Mouse (Mus musculus): ENCODE measurements at regions not wholly inside any gene's neighbourhood (a gene's known extent, or its start where the extent isn't known, plus 50 kb on each side); places are given as distances from the start of the nearest gene placed in this dataset.

- Histone ChIP-seq H3K27me3 (replicated peaks; ENCODE audit: control insufficient read depth, insufficient read depth, low read length) (no peaks in the 10 kb centered on the region), H3K9me3 (ENCODE audit: control insufficient read depth, low read length) (no peaks in the 10 kb centered on the region), H3K4me1 (replicated peaks; ENCODE audit: control insufficient read depth, insufficient read depth, low read length) (no peaks in the 10 kb centered on the region), H3K4me2 (ENCODE audit: low read length) (no peak overlapping the region), H3K4me3 (replicated peaks; ENCODE audit: low read length) (no peak overlapping the region), H3K9ac (replicated peaks; ENCODE audit: low read depth, low read length) (no peak overlapping the region), H3K27ac (ENCODE audit: low read length) (no peak overlapping the region), H3K36me3 (ENCODE audit: control insufficient read depth, insufficient read depth) (no peaks in the 10 kb centered on the region)
- WGBS = 91% methylated on average over 7 of the region's 7 CpGs
- no peak for ATAC-seq
Observed at GRCm38 (mm10) chr11:111155023-111155422, 89.1 kb downstream of the Kcnj2 start.

GRCm38 (mm10) chr11:111155747-111156146 is 89.8 kb downstream of the Kcnj2 start:
- Histone ChIP-seq H3K27me3 (replicated peaks; ENCODE audit: control insufficient read depth, insufficient read depth, low read length) (no peaks in the 10 kb centered on the region), H3K4me1 (replicated peaks; ENCODE audit: control insufficient read depth, insufficient read depth, low read length) (no peaks in the 10 kb centered on the region), H3K27ac (ENCODE audit: low read length) (no peak overlapping the region), H3K9me3 (ENCODE audit: control insufficient read depth, low read length) (no peaks in the 10 kb centered on the region), H3K4me2 (ENCODE audit: low read length) (no peak overlapping the region), H3K36me3 (ENCODE audit: control insufficient read depth, insufficient read depth) (no peaks in the 10 kb centered on the region), H3K9ac (replicated peaks; ENCODE audit: low read depth, low read length) (no peak overlapping the region), H3K4me3 (replicated peaks; ENCODE audit: low read length) (no peak overlapping the region)
- no peak for ATAC-seq
- 97% methylated on average over 7 of the region's 7 CpGs for WGBS

GRCm38 (mm10) chr11:111159299-111159698 is 93.3 kb downstream of the Kcnj2 start:
- Histone ChIP-seq H3K9me3 (ENCODE audit: control insufficient read depth, low read length) (no peaks in the 10 kb centered on the region), H3K36me3 (ENCODE audit: control insufficient read depth, insufficient read depth) (no peaks in the 10 kb centered on the region), H3K27ac (ENCODE audit: low read length) (no peak overlapping the region), H3K9ac (replicated peaks; ENCODE audit: low read depth, low read length) (no peak overlapping the region), H3K4me2 (ENCODE audit: low read length) (no peak overlapping the region), H3K4me1 (replicated peaks; ENCODE audit: control insufficient read depth, insufficient read depth, low read length) (no peaks in the 10 kb centered on the region), H3K4me3 (replicated peaks; ENCODE audit: low read length) (no peak overlapping the region), H3K27me3 (replicated peaks; ENCODE audit: control insufficient read depth, insufficient read depth, low read length) (no peaks in the 10 kb centered on the region)
- 85% methylated on average over 2 of the region's 2 CpGs for WGBS
- ATAC-seq = no peak

GRCm38 (mm10) chr11:111164907-111165306 is 98.9 kb downstream of the Kcnj2 start:
- Histone ChIP-seq H3K4me2 (ENCODE audit: low read length) (no peak overlapping the region), H3K4me1 (replicated peaks; ENCODE audit: control insufficient read depth, insufficient read depth, low read length) (no peaks in the 10 kb centered on the region), H3K9me3 (ENCODE audit: control insufficient read depth, low read length) (no peaks in the 10 kb centered on the region), H3K27ac (ENCODE audit: low read length) (no peak overlapping the region), H3K27me3 (replicated peaks; ENCODE audit: control insufficient read depth, insufficient read depth, low read length) (no peaks in the 10 kb centered on the region), H3K36me3 (ENCODE audit: control insufficient read depth, insufficient read depth) (no peaks in the 10 kb centered on the region), H3K9ac (replicated peaks; ENCODE audit: low read depth, low read length) (no peak overlapping the region), H3K4me3 (replicated peaks; ENCODE audit: low read length) (no peak overlapping the region)
- ATAC-seq = no peak

GRCm38 (mm10) chr11:111170174-111170800 is 104.3 kb downstream of the Kcnj2 start:
- 91% methylated on average over 5 of the region's 5 CpGs for WGBS
- no peaks in the 10 kb centered on the region for H3K36me3 ChIP-seq (ENCODE audit: control insufficient read depth, insufficient read depth)
- H3K4me2 ChIP-seq (ENCODE audit: low read length) = no peak overlapping the region
- no peaks in the 10 kb centered on the region for H3K4me1 ChIP-seq (replicated peaks; ENCODE audit: control insufficient read depth, insufficient read depth, low read length)
- H3K9ac ChIP-seq (replicated peaks; ENCODE audit: low read depth, low read length) = no peak overlapping the region
- no peak overlapping the region for H3K4me3 ChIP-seq (replicated peaks; ENCODE audit: low read length)
- H3K27ac ChIP-seq (ENCODE audit: low read length) = no peak overlapping the region
- ATAC-seq = no peak
- no peaks in the 10 kb centered on the region for H3K27me3 ChIP-seq (replicated peaks; ENCODE audit: control insufficient read depth, insufficient read depth, low read length)
- no peaks in the 10 kb centered on the region for H3K9me3 ChIP-seq (ENCODE audit: control insufficient read depth, low read length)

GRCm38 (mm10) chr11:111173525-111173924 is 107.6 kb downstream of the Kcnj2 start:
- Histone ChIP-seq H3K9me3 (ENCODE audit: control insufficient read depth, low read length) (no peaks in the 10 kb centered on the region), H3K4me1 (replicated peaks; ENCODE audit: control insufficient read depth, insufficient read depth, low read length) (no peaks in the 10 kb centered on the region), H3K27ac (ENCODE audit: low read length) (no peak overlapping the region), H3K36me3 (ENCODE audit: control insufficient read depth, insufficient read depth) (no peaks in the 10 kb centered on the region), H3K4me2 (ENCODE audit: low read length) (no peak overlapping the region), H3K27me3 (replicated peaks; ENCODE audit: control insufficient read depth, insufficient read depth, low read length) (no peaks in the 10 kb centered on the region), H3K9ac (replicated peaks; ENCODE audit: low read depth, low read length) (no peak overlapping the region), H3K4me3 (replicated peaks; ENCODE audit: low read length) (no peak overlapping the region)
- no peak for ATAC-seq
- WGBS = 84% methylated on average over 4 of the region's 4 CpGs

- no peak for ATAC-seq
Observed at GRCm38 (mm10) chr11:111175566-111175965, 109.6 kb downstream of the Kcnj2 start.

GRCm38 (mm10) chr11:111177516-111177915 is 111.6 kb downstream of the Kcnj2 start:
- no peak for ATAC-seq
- no peaks in the 10 kb centered on the region for H3K36me3 ChIP-seq (ENCODE audit: control insufficient read depth, insufficient read depth)
- no peaks in the 10 kb centered on the region for H3K4me1 ChIP-seq (replicated peaks; ENCODE audit: control insufficient read depth, insufficient read depth, low read length)
- no peaks in the 10 kb centered on the region for H3K9me3 ChIP-seq (ENCODE audit: control insufficient read depth, low read length)
- H3K27me3 ChIP-seq (replicated peaks; ENCODE audit: control insufficient read depth, insufficient read depth, low read length) = no peaks in the 10 kb centered on the region
- no peak overlapping the region for H3K27ac ChIP-seq (ENCODE audit: low read length)
- 79% methylated on average over 4 of the region's 4 CpGs for WGBS
- H3K9ac ChIP-seq (replicated peaks; ENCODE audit: low read depth, low read length) = no peak overlapping the region
- no peak overlapping the region for H3K4me3 ChIP-seq (replicated peaks; ENCODE audit: low read length)
- H3K4me2 ChIP-seq (ENCODE audit: low read length) = no peak overlapping the region

More at GRCm38 (mm10) chr11:111175566-111175965, 109.6 kb downstream of the Kcnj2 start:
- H3K4me1 ChIP-seq (replicated peaks; ENCODE audit: control insufficient read depth, insufficient read depth, low read length) = no peaks in the 10 kb centered on the region
- H3K36me3 ChIP-seq (ENCODE audit: control insufficient read depth, insufficient read depth) = no peaks in the 10 kb centered on the region
- H3K27me3 ChIP-seq (replicated peaks; ENCODE audit: control insufficient read depth, insufficient read depth, low read length) = no peaks in the 10 kb centered on the region
- H3K4me2 ChIP-seq (ENCODE audit: low read length) = no peak overlapping the region
- H3K9ac ChIP-seq (replicated peaks; ENCODE audit: low read depth, low read length) = no peak overlapping the region
- 67% methylated on average over 3 of the region's 3 CpGs for WGBS
- H3K27ac ChIP-seq (ENCODE audit: low read length) = no peak overlapping the region
- H3K9me3 ChIP-seq (ENCODE audit: control insufficient read depth, low read length) = no peaks in the 10 kb centered on the region
- no peak overlapping the region for H3K4me3 ChIP-seq (replicated peaks; ENCODE audit: low read length)

- Histone ChIP-seq H3K27ac (ENCODE audit: low read length) (no peak overlapping the region), H3K27me3 (replicated peaks; ENCODE audit: control insufficient read depth, insufficient read depth, low read length) (no peaks in the 10 kb centered on the region), H3K9ac (replicated peaks; ENCODE audit: low read depth, low read length) (no peak overlapping the region), H3K4me2 (ENCODE audit: low read length) (no peak overlapping the region), H3K4me3 (replicated peaks; ENCODE audit: low read length) (no peak overlapping the region), H3K4me1 (replicated peaks; ENCODE audit: control insufficient read depth, insufficient read depth, low read length) (no peaks in the 10 kb centered on the region), H3K36me3 (ENCODE audit: control insufficient read depth, insufficient read depth) (no peaks in the 10 kb centered on the region), H3K9me3 (ENCODE audit: control insufficient read depth, low read length) (no peaks in the 10 kb centered on the region)
- no peak for ATAC-seq
- 66% methylated on average over 4 of the region's 4 CpGs for WGBS
Observed at GRCm38 (mm10) chr11:111197422-111197821, 131.5 kb downstream of the Kcnj2 start.

- 70% methylated on average over 2 of the region's 2 CpGs for WGBS
Observed at GRCm38 (mm10) chr11:111200512-111200911, 134.5 kb downstream of the Kcnj2 start.

More at GRCm38 (mm10) chr11:111200512-111200911, 134.5 kb downstream of the Kcnj2 start:
- Histone ChIP-seq H3K9ac (replicated peaks; ENCODE audit: low read depth, low read length) (no peak overlapping the region), H3K4me3 (replicated peaks; ENCODE audit: low read length) (no peak overlapping the region), H3K4me2 (ENCODE audit: low read length) (no peak overlapping the region), H3K4me1 (replicated peaks; ENCODE audit: control insufficient read depth, insufficient read depth, low read length) (no peaks in the 10 kb centered on the region), H3K27ac (ENCODE audit: low read length) (no peak overlapping the region), H3K9me3 (ENCODE audit: control insufficient read depth, low read length) (no peaks in the 10 kb centered on the region), H3K36me3 (ENCODE audit: control insufficient read depth, insufficient read depth) (no peaks in the 10 kb centered on the region), H3K27me3 (replicated peaks; ENCODE audit: control insufficient read depth, insufficient read depth, low read length) (no peaks in the 10 kb centered on the region)
- no peak for ATAC-seq
